15 mouse cellular contexts compared by ENCODE assay signal in the genomic region with DNA sequence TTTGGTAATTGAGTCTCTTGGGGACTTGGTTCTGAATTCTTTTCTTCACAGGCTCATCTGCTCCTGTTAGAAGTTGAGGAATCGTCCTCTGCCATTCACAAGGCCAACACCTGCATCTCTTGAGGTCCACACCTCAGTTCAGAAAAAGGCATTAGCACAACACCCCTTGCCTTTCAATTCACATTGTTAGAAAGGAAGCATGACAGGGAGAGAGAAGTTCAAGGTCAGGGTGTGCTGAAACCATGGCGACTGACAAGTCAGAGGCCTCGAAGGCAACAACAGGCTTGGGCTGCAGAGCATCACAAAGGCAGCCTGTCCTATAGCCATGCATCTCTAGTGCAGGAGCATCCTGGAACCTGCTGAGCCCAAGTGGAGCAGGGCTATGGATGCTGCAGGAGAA.
"Had no signal": no experiment of that assay in that cellular context is flagged by ENCODE, and none has a peak within 500 bp of the region (broad histone marks: within the 10 kb centered on the region; RNA-seq: fewer than 3 reads in every experiment).

No protein-coding gene starts in this region.

- H3K36me3 ChIP-seq: neural tube, embryonic 15.5 days; stomach, embryonic 15.5 days had no signal

- H3K4me3 ChIP-seq: neural tube, embryonic 15.5 days; stomach, embryonic 15.5 days had no signal

- H3K9me3 ChIP-seq: neural tube, embryonic 15.5 days; stomach, embryonic 15.5 days had no signal

- H3K27me3 ChIP-seq: neural tube, embryonic 15.5 days; stomach, embryonic 15.5 days had no signal

- H3K9ac ChIP-seq: neural tube, embryonic 15.5 days; stomach, embryonic 15.5 days had no signal

- DNase-seq: retina, postnatal 1 day; right cerebral cortex, adult 18-20 months; right cerebral cortex, postnatal 14 days; right cerebral cortex, postnatal 25 days; right cerebral cortex, postnatal 4 days; spleen, adult 18-20 months; thymus, adult 18-20 months; thymus, adult 2 months; thymus, postnatal 14 days; thymus, postnatal 25 days; thymus, postnatal 36 days; thymus, postnatal 4 days had no signal

- H3K4me1 ChIP-seq: neural tube, embryonic 15.5 days; stomach, embryonic 15.5 days had no signal

- H3K27ac ChIP-seq: neural tube, embryonic 15.5 days; stomach, embryonic 15.5 days; stomach, postnatal 0 days had no signal
